Mouse (Mus musculus): ENCODE data around the gene Mgrn1. TPM values are rescaled to one million over a fixed set of nuclear protein-coding genes. Genes with fewer than 3 reads are reported as not detected.

Gene Mgrn1
- polyA plus RNA-seq (2015; fragmentation: Nextera tagmentation; extraction: Ambion mirVana): 57.8 and 62.8 TPM in 2 replicates

DNA sequence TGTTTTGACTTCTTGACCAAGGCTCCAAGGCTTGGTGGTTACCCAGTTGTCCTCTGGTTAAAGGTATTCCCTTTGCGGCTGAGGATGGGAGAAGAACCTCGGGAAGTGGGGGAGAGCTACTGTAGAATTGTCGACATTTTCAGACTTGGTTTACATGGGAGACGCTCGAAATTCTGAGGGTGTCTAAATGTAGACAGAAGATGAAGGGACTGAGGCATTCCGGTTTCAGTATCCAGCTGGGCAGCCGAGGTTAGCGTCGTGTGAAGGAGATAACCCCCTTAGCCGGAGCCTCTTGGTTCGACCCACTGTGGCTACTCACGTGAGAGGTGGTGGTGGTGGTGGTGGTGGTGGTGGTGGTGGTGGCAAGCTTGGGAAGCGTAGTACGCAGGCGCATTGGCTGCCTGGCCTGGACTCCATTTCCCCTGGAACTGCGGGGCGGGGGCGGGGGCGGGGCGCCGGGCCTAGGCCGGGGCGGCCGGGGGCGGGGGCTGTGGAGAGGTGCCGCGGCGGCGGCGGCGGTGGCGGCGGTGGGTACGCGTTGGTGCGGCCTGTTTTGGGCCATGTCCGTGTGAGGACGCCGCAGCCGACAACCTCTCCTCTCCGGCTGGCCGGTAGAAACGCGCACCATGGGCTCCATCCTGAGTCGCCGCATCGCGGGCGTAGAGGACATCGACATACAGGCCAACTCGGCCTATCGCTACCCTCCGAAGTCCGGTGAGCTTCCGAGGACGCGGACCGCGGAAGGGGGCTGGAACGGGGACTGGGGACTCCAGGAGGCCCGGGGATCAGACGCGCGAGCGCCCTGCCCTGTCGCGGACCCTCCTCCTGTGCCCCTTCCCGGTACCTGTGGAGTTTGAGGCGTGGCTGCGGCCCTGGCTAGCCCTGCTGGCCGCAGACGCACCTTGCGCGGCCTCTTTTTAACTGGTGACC is at the start of gene Mgrn1:
Gene Mgrn1, plus strand, starts transcription at position 490 of the 930 bp plus-strand sequence.
- TF ChIP-seq CTCF (IDR thresholded peaks at IDR 0.05; ENCODE audit: low read depth): no peak; the same call in 1 of the 2 replicates
- H3K4me3 ChIP-seq (ENCODE audit: low read depth, low read length): peak within 1 kb of the TSS; percentile 66
- H3K36me3 ChIP-seq (ENCODE audit: control insufficient read depth, insufficient read depth): no peaks in the 10 kb centered on the region
- H3K27ac ChIP-seq (ENCODE audit: low read depth, low read length): peak within 1 kb of the TSS; percentile 84
- H3K4me1 ChIP-seq (replicated peaks; ENCODE audit: control insufficient read depth, insufficient read depth, low read length): no peaks in the 10 kb centered on the region; the same call in 1 of the 2 replicates
- peak within 1 kb of the TSS; percentile 84 for H3K4me2 ChIP-seq (replicated peaks; ENCODE audit: low read depth)
- H3K9ac ChIP-seq (ENCODE audit: low read depth, low read length): peak within 1 kb of the TSS; percentile 82
- ATAC-seq: peak; percentile 84
- under 1% methylated on average over 71 of the region's 74 CpGs for WGBS
- no peaks in the 10 kb centered on the region for H3K27me3 ChIP-seq (replicated peaks; ENCODE audit: control insufficient read depth, insufficient read depth, low read length)
- no peaks in the 10 kb centered on the region for H3K9me3 ChIP-seq (ENCODE audit: control insufficient read depth)

DNA sequence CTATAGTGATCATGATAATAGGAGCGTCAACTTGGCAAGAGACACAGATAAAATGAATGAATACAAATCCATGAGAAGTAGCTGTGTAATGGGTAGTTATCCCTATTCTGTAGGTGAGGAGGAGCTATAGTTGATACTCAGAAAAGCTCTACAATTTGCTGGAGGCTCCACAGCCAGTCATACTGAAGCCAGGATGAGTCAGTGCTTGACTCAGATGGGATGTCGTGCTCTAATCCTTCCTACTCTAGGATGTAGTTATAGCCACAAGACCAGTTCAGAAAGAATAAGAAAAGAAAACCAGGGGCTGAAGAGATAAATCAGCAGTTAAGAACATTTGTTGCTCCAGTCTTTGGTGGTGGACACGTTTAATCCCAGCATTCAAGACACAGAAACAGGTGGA is 48.4 kb upstream of the Mgrn1 start:
- Histone ChIP-seq H3K9me3 (ENCODE audit: control insufficient read depth) (no peaks in the 10 kb centered on the region), H3K4me2 (replicated peaks; ENCODE audit: low read depth) (no peak overlapping the region), H3K9ac (ENCODE audit: low read depth, low read length) (no peak overlapping the region), H3K4me3 (ENCODE audit: low read depth, low read length) (no peak overlapping the region), H3K27ac (ENCODE audit: low read depth, low read length) (no peak overlapping the region), H3K36me3 (ENCODE audit: control insufficient read depth, insufficient read depth) (no peaks in the 10 kb centered on the region), H3K27me3 (replicated peaks; ENCODE audit: control insufficient read depth, insufficient read depth, low read length) (no peaks in the 10 kb centered on the region), H3K4me1 (replicated peaks; ENCODE audit: control insufficient read depth, insufficient read depth, low read length) (no peaks in the 10 kb centered on the region)
- no peak for TF ChIP-seq CTCF (IDR thresholded peaks at IDR 0.05; ENCODE audit: low read depth)
- no peak for ATAC-seq
- 85% methylated on average over 3 of the region's 3 CpGs for WGBS

DNA sequence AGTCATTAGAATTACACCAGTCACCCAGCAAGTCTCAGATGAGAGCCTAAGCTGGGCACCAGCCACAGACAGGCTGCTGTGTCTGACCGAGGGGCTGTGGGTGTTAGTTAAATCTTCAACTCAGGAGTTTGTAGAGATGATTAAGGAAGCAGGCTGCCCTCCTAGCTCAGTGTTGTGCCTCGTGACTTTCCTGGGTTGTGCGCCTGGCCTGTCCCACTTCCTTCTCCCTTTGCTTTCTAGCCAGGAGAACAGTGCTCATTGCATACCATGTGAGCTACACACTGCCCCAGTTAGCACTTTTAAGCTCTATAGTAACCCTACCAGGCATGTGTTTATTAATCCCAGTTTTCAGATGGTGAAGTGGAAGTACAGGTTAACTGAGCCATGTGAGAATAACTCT is 46.5 kb upstream of the Mgrn1 start:
- no peak overlapping the region for H3K4me2 ChIP-seq (replicated peaks; ENCODE audit: low read depth)
- no peak for TF ChIP-seq CTCF (IDR thresholded peaks at IDR 0.05; ENCODE audit: low read depth)
- no peaks in the 10 kb centered on the region for H3K27me3 ChIP-seq (replicated peaks; ENCODE audit: control insufficient read depth, insufficient read depth, low read length)
- no peak overlapping the region for H3K27ac ChIP-seq (ENCODE audit: low read depth, low read length)
- WGBS: 82% methylated on average over 3 of the region's 3 CpGs
- H3K9ac ChIP-seq (ENCODE audit: low read depth, low read length): no peak overlapping the region
- H3K4me3 ChIP-seq (ENCODE audit: low read depth, low read length): no peak overlapping the region
- no peaks in the 10 kb centered on the region for H3K9me3 ChIP-seq (ENCODE audit: control insufficient read depth)
- H3K4me1 ChIP-seq (replicated peaks; ENCODE audit: control insufficient read depth, insufficient read depth, low read length): no peaks in the 10 kb centered on the region
- no peak for ATAC-seq
- no peaks in the 10 kb centered on the region for H3K36me3 ChIP-seq (ENCODE audit: control insufficient read depth, insufficient read depth)

DNA sequence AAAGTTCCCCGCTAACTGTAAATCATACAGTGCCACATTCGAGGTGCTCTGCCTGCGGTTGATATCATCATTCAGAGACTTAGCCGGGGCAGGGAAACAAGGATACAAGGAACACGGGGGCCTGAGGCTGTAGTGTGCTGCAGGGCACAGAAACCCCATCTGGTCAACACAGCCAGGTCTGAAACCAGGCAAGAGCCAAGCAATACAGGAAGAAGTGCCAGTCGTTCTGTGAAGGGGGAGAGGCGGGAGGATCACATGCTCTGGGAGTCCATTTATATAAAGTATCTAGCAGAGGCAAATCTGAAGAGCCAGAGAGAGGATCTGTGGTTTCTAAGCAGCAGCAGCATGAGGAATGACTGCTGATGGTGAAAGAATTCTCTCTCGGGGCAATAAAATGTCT is 45.8 kb upstream of the Mgrn1 start:
- no peak for ATAC-seq
- H3K4me3 ChIP-seq (ENCODE audit: low read depth, low read length): no peak overlapping the region
- 57% methylated on average over 8 of the region's 8 CpGs for WGBS

DNA sequence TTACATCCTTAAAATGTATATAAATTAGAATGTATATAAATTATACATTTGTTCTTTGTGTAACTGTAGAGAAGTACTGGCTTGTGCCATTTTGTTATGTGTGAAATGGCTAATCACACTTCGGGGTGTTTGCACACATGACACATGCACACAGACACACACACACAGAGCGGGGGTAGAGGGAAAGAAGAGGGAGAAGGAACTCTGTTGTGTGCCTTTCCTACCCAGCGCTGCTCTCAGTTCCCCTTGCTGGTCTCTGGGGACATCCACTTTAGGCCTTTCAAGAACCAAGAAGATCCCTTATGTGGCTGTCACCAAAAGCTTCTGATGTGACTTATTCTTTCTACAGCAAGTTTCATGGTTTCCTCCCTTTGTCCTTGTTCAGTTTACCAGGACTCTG is 39.0 kb upstream of the Mgrn1 start:
- H3K4me2 ChIP-seq (replicated peaks; ENCODE audit: low read depth): no peak overlapping the region
- WGBS: 85% methylated on average over 3 of the region's 3 CpGs
- no peaks in the 10 kb centered on the region for H3K36me3 ChIP-seq (ENCODE audit: control insufficient read depth, insufficient read depth)
- H3K4me3 ChIP-seq (ENCODE audit: low read depth, low read length): no peak overlapping the region
- no peaks in the 10 kb centered on the region for H3K9me3 ChIP-seq (ENCODE audit: control insufficient read depth)
- H3K4me1 ChIP-seq (replicated peaks; ENCODE audit: control insufficient read depth, insufficient read depth, low read length): no peaks in the 10 kb centered on the region
- no peak for ATAC-seq
- H3K27me3 ChIP-seq (replicated peaks; ENCODE audit: control insufficient read depth, insufficient read depth, low read length): no peaks in the 10 kb centered on the region
- no peak for TF ChIP-seq CTCF (IDR thresholded peaks at IDR 0.05; ENCODE audit: low read depth)
- no peak overlapping the region for H3K9ac ChIP-seq (ENCODE audit: low read depth, low read length)
- H3K27ac ChIP-seq (ENCODE audit: low read depth, low read length): no peak overlapping the region

More for the DNA sequence above, 45.8 kb upstream of the Mgrn1 start:
- Histone ChIP-seq H3K27me3 (replicated peaks; ENCODE audit: control insufficient read depth, insufficient read depth, low read length) (no peaks in the 10 kb centered on the region), H3K9ac (ENCODE audit: low read depth, low read length) (no peak overlapping the region), H3K36me3 (ENCODE audit: control insufficient read depth, insufficient read depth) (no peaks in the 10 kb centered on the region), H3K4me1 (replicated peaks; ENCODE audit: control insufficient read depth, insufficient read depth, low read length) (no peaks in the 10 kb centered on the region), H3K27ac (ENCODE audit: low read depth, low read length) (no peak overlapping the region), H3K9me3 (ENCODE audit: control insufficient read depth) (no peaks in the 10 kb centered on the region), H3K4me2 (replicated peaks; ENCODE audit: low read depth) (no peak overlapping the region)
- no peak for TF ChIP-seq CTCF (IDR thresholded peaks at IDR 0.05; ENCODE audit: low read depth)

DNA sequence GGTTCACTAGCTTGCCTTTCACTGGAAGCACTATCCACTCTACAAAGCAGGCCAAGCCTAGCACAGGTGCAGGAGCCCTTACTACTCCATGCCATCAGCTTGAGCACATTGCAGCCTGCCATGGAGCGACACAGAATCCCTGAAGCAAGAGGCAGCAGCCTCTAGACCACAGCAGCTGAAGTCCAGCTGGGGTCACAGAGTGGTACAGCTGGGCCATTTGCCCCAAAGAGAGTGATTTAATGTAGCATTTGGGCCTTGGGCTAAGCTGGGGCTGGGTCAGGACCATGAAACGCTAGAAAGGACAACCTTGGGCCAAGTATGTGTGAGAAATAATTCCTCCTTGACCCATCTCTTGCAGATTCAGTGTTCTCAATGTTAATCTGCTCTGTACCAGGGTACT is 38.0 kb upstream of the Mgrn1 start:
- Histone ChIP-seq H3K9me3 (ENCODE audit: control insufficient read depth) (no peaks in the 10 kb centered on the region), H3K36me3 (ENCODE audit: control insufficient read depth, insufficient read depth) (no peaks in the 10 kb centered on the region), H3K4me1 (replicated peaks; ENCODE audit: control insufficient read depth, insufficient read depth, low read length) (no peaks in the 10 kb centered on the region), H3K27ac (ENCODE audit: low read depth, low read length) (no peak overlapping the region), H3K4me3 (ENCODE audit: low read depth, low read length) (no peak overlapping the region), H3K27me3 (replicated peaks; ENCODE audit: control insufficient read depth, insufficient read depth, low read length) (no peaks in the 10 kb centered on the region), H3K4me2 (replicated peaks; ENCODE audit: low read depth) (no peak overlapping the region), H3K9ac (ENCODE audit: low read depth, low read length) (no peak overlapping the region)
- no peak for TF ChIP-seq CTCF (IDR thresholded peaks at IDR 0.05; ENCODE audit: low read depth)
- WGBS: 93% methylated on average over 2 of the region's 2 CpGs
- no peak for ATAC-seq

All from intestine, postnatal 0 days (tissue).